8 mouse cellular contexts compared by ENCODE assay signal in genomic region chr1:153653674-153654073, GRCm38 (mm10). TPM values are rescaled to one million over a fixed set of nuclear protein-coding genes. Genes with fewer than 3 reads are reported as not detected.
DNase-seq lines count a peak whose midpoint lies in the region; ATAC-seq lines count a peak whose summit lies in the region.
"Had no signal": no experiment of that assay in that cellular context is flagged by ENCODE, and none has a peak within 500 bp of the region (broad histone marks: within the 10 kb centered on the region; RNA-seq: fewer than 3 reads in every experiment).

No protein-coding gene starts in this region.

- peaks cover 17% of the 10 kb centered on the region for H3K4me1 ChIP-seq in kidney, embryonic 15.5 days
- H3K4me1 ChIP-seq in embryonic facial prominence, embryonic 15.5 days, result peaks cover 10% of the 10 kb centered on the region
- H3K4me1 ChIP-seq in hindbrain, embryonic 15.5 days (replicated peaks), result peaks cover 44% of the 10 kb centered on the region
- H3K4me1 ChIP-seq in neural tube, embryonic 13.5 days (replicated peaks), result peaks cover 64% of the 10 kb centered on the region

- H3K4me2 ChIP-seq in kidney, embryonic 15.5 days, result peak overlapping the region; percentile 62
- peak overlapping the region; percentile 61 for H3K4me2 ChIP-seq in embryonic facial prominence, embryonic 15.5 days (replicated peaks)
- H3K4me2 ChIP-seq in hindbrain, embryonic 15.5 days, result peak overlapping the region; percentile 65
- peak overlapping the region; percentile 68 for H3K4me2 ChIP-seq in neural tube, embryonic 13.5 days

- H3K36me3 ChIP-seq in kidney, embryonic 15.5 days, result no peaks in the 10 kb centered on the region
- H3K36me3 ChIP-seq in embryonic facial prominence, embryonic 15.5 days, result no peaks in the 10 kb centered on the region
- no peaks in the 10 kb centered on the region for H3K36me3 ChIP-seq in hindbrain, embryonic 15.5 days
- H3K36me3 ChIP-seq in neural tube, embryonic 13.5 days, result no peaks in the 10 kb centered on the region

- H3K9ac ChIP-seq in kidney, embryonic 15.5 days, result no peak overlapping the region; the same call in 1 of the 2 replicates
- H3K9ac ChIP-seq in embryonic facial prominence, embryonic 15.5 days, result no peak overlapping the region
- H3K9ac ChIP-seq in hindbrain, embryonic 15.5 days, result peak overlapping the region; percentile 44
- peak overlapping the region; percentile 79 for H3K9ac ChIP-seq in neural tube, embryonic 13.5 days

- WGBS in kidney, embryonic 15.5 days, result 13% methylated on average over 5 of the region's 5 CpGs
- 8% methylated on average over 5 of the region's 5 CpGs for WGBS in embryonic facial prominence, embryonic 15.5 days
- WGBS in hindbrain, embryonic 15.5 days, result 2% methylated on average over 5 of the region's 5 CpGs
- WGBS in neural tube, embryonic 13.5 days, result 8% methylated on average over 5 of the region's 5 CpGs

- no peak for DNase-seq in kidney, adult 18-20 months
- no peak for DNase-seq in right cerebral cortex, postnatal 4 days
- no peak for DNase-seq in right cerebral cortex, postnatal 10 days (ENCODE audit: low spot score in 2 of 2)
- DNase-seq: gastrocnemius, postnatal 10 days had no signal

- no peak overlapping the region for H3K27ac ChIP-seq in kidney, embryonic 15.5 days
- H3K27ac ChIP-seq in embryonic facial prominence, embryonic 15.5 days (replicated peaks), result no peak overlapping the region
- peak overlapping the region; percentile 77 for H3K27ac ChIP-seq in hindbrain, embryonic 15.5 days (replicated peaks)
- H3K27ac ChIP-seq in neural tube, embryonic 13.5 days (replicated peaks), result peak overlapping the region; percentile 89

- H3K4me3 ChIP-seq in kidney, embryonic 15.5 days (replicated peaks), result peak overlapping the region; percentile 36
- H3K4me3 ChIP-seq in embryonic facial prominence, embryonic 15.5 days (replicated peaks), result no peak overlapping the region
- H3K4me3 ChIP-seq in hindbrain, embryonic 15.5 days, result peak overlapping the region; percentile 46
- H3K4me3 ChIP-seq in neural tube, embryonic 13.5 days, result peak overlapping the region; percentile 50

- ATAC-seq in kidney, embryonic 15.5 days (replicated peaks; ENCODE audit: low FRiP score), result no peak
- ATAC-seq in embryonic facial prominence, embryonic 15.5 days (ENCODE audit: insufficient number of reproducible peaks, low FRiP score, low TSS enrichment, low read depth), result no peak
- no peak for ATAC-seq in hindbrain, embryonic 15.5 days (ENCODE audit: low FRiP score, low read depth)
- no peak for ATAC-seq in neural tube, embryonic 13.5 days (ENCODE audit: low read depth)

- no peaks in the 10 kb centered on the region for H3K9me3 ChIP-seq in kidney, embryonic 15.5 days (replicated peaks)
- H3K9me3 ChIP-seq in embryonic facial prominence, embryonic 15.5 days (replicated peaks), result no peaks in the 10 kb centered on the region
- no peaks in the 10 kb centered on the region for H3K9me3 ChIP-seq in hindbrain, embryonic 15.5 days
- H3K9me3 ChIP-seq in neural tube, embryonic 13.5 days, result no peaks in the 10 kb centered on the region

- peaks cover 51% of the 10 kb centered on the region for H3K27me3 ChIP-seq in kidney, embryonic 15.5 days
- peaks cover 16% of the 10 kb centered on the region for H3K27me3 ChIP-seq in embryonic facial prominence, embryonic 15.5 days
- no peaks in the 10 kb centered on the region for H3K27me3 ChIP-seq in hindbrain, embryonic 15.5 days
- peaks cover 7% of the 10 kb centered on the region; the same call in 1 of the 2 replicates for H3K27me3 ChIP-seq in neural tube, embryonic 13.5 days

RNA-seq across cellular contexts. Expression of gene Rgs8, which starts 0.8 kb away (rescaled TPM):
- 0.10 and 0.14 TPM in 2 replicates for polyA plus RNA-seq in kidney, embryonic 15.5 days (2015; fragmentation: Nextera tagmentation; extraction: Ambion mirVana)
- polyA plus RNA-seq in embryonic facial prominence, embryonic 15.5 days (2015; fragmentation: Nextera tagmentation; extraction: Ambion mirVana), result 0.77 and 1.0 TPM in 2 replicates
- 21.2 and 21.6 TPM in 2 replicates for polyA plus RNA-seq in hindbrain, embryonic 15.5 days (2015; fragmentation: Nextera tagmentation; extraction: Ambion mirVana)
- 16.9 and 17.2 TPM in 2 replicates for polyA plus RNA-seq in neural tube, embryonic 13.5 days (2015; fragmentation: Nextera tagmentation; extraction: Ambion mirVana)

Comparison
In these comparisons a context has a peak if more than half of its experiments do, and no peak if none do; other contexts are left out.
1. H3K27ac ChIP-seq: peak in hindbrain, embryonic 15.5 days (single experiment) and neural tube, embryonic 13.5 days (single experiment); none in kidney, embryonic 15.5 days (single experiment) and embryonic facial prominence, embryonic 15.5 days (single experiment).
2. H3K9ac ChIP-seq: peak in hindbrain, embryonic 15.5 days (single experiment) and neural tube, embryonic 13.5 days (single experiment); none in kidney, embryonic 15.5 days (single experiment) and embryonic facial prominence, embryonic 15.5 days (single experiment).
3. Peak in every context shown above with its lines, with median percentiles within 50 percentile points of each other: H3K4me2 ChIP-seq.